Mouse (Mus musculus) forebrain, embryonic 14.5 days (tissue): ENCODE results near the gene Hydin. TPM values are rescaled to one million over a fixed set of nuclear protein-coding genes. Genes with fewer than 3 reads are reported as not detected.
A peak's percentile ranks its signal among the peaks of the same experiment; 100 is the strongest.

Experiments used
- ATAC-seq: fragments of 200-750 bp; cut with Nextera tagmentation; 2 replicates; pipeline ENCODE4 v1.8.0; 2017; ENCODE audit warnings: mild to moderate bottlenecking, moderate library complexity
- DNase-seq: peaks from one replicate; pipeline ENCODE4 v3.0.0-alpha.2; 2015; ENCODE audit warnings: low spot score
- H3K27ac ChIP-seq: fragments of 300-500 bp; sonication (generic); 2 replicates; pipeline ENCODE4 v1.5.1; 2014; ENCODE audit warnings: low read depth, mild to moderate bottlenecking, control low read depth, low read length, moderate library complexity
- H3K27me3 ChIP-seq: fragments of 300-500 bp; sonication (generic); replicated peaks from 2 replicates; pipeline ENCODE4 v1.6.1; 2014; ENCODE audit warnings: low read length, control low read depth, mixed read lengths; ENCODE audit not compliant: control insufficient read depth, insufficient read depth
- H3K36me3 ChIP-seq: fragments of 300-500 bp; sonication (generic); 2 replicates; pipeline ENCODE4 v1.6.1; 2014; ENCODE audit warnings: low read length, control low read depth; ENCODE audit not compliant: control insufficient read depth, insufficient read depth
- H3K4me1 ChIP-seq: fragments of 300-500 bp; sonication (generic); 2 replicates; pipeline ENCODE4 v1.6.1; 2014; ENCODE audit warnings: antibody characterized with exemption, low read length, control low read depth; ENCODE audit not compliant: control insufficient read depth, insufficient read depth
- H3K4me2 ChIP-seq: fragments of 300-500 bp; sonication (generic); 2 replicates; pipeline ENCODE4 v1.6.1; 2014; ENCODE audit warnings: mild to moderate bottlenecking, control low read depth, low read length
- H3K4me3 ChIP-seq: fragments of 300-500 bp; sonication (generic); 2 replicates; pipeline ENCODE4 v1.5.1; 2014; ENCODE audit warnings: low read depth, low read length, control low read depth
- H3K9ac ChIP-seq: fragments of 300-500 bp; sonication (generic); 2 replicates; pipeline ENCODE4 v1.6.1; 2014; ENCODE audit warnings: mild to moderate bottlenecking, low read length, control low read depth, moderate library complexity
- H3K9me3 ChIP-seq: fragments of 300-500 bp; sonication (generic); replicated peaks from 2 replicates; pipeline ENCODE4 v1.6.1; 2016; ENCODE audit warnings: low read length, control low read depth, mixed read lengths; ENCODE audit not compliant: control insufficient read depth
- WGBS: fragments of 180-500 bp; shearing (Covaris S2); extraction: QIAGEN DNeasy Blood & Tissue Kit; methylation state at CpG from one replicate; pipeline ENCODE4 v1.1.7; 2014; 5-methylcytosine and 5-hydroxymethylcytosine counted together
- polyA plus RNA-seq: library from polyadenylated mRNA; unstranded; fragments of >200 nt; fragmentation: Nextera tagmentation; extraction: Ambion mirVana; gene quantifications from 2 replicates; pipeline ENCODE4 v1.2.1, GENCODE M21; 2014

Gene Hydin
- polyA plus RNA-seq, 1 experiment from 2014 or later, result 0.13 TPM

GRCm38 (mm10) chr8:110479401-110479800, 212.6 kb downstream of the Hydin start:
- H3K9ac ChIP-seq, result no peak overlapping the region
- WGBS, result 71% methylated on average over 12 of the region's 12 CpGs
- ATAC-seq, result no peak
- H3K27me3 ChIP-seq, result no peaks in the 10 kb centered on the region
- H3K4me1 ChIP-seq, result peaks cover 9% of the 10 kb centered on the region; the same call in 1 of the 2 replicates
- H3K4me2 ChIP-seq, result no peak overlapping the region
- no peaks in the 10 kb centered on the region for H3K9me3 ChIP-seq
- H3K36me3 ChIP-seq, result no peaks in the 10 kb centered on the region
- no peak for DNase-seq
- no peak overlapping the region for H3K4me3 ChIP-seq
- H3K27ac ChIP-seq, result no peak overlapping the region

- no peaks in the 10 kb centered on the region for H3K9me3 ChIP-seq
- no peaks in the 10 kb centered on the region for H3K27me3 ChIP-seq
- no peak overlapping the region for H3K9ac ChIP-seq
- peak overlapping the region; percentile 14; the same call in 1 of the 2 replicates for H3K27ac ChIP-seq
- WGBS, result 4% methylated on average over 3 of the region's 3 CpGs
- H3K36me3 ChIP-seq, result no peaks in the 10 kb centered on the region
- peaks cover 9% of the 10 kb centered on the region; the same call in 1 of the 2 replicates for H3K4me1 ChIP-seq
- ATAC-seq (0 out of 2 replicates have a peak, but pooled peaks have one; percentile 34), DNase-seq (peak; percentile 66)
- no peak overlapping the region for H3K4me3 ChIP-seq
- H3K4me2 ChIP-seq, result no peak overlapping the region
Observed at GRCm38 (mm10) chr8:110482275-110482674, 215.5 kb downstream of the Hydin start.

GRCm38 (mm10) chr8:110485234-110485633, 218.5 kb downstream of the Hydin start:
- H3K27me3 ChIP-seq, result no peaks in the 10 kb centered on the region
- no peak overlapping the region for H3K9ac ChIP-seq
- DNase-seq, result no peak
- no peaks in the 10 kb centered on the region for H3K36me3 ChIP-seq
- H3K9me3 ChIP-seq, result no peaks in the 10 kb centered on the region
- no peak overlapping the region for H3K4me2 ChIP-seq
- H3K4me1 ChIP-seq, result peaks cover 9% of the 10 kb centered on the region; the same call in 1 of the 2 replicates
- ATAC-seq, result no peak
- WGBS, result 94% methylated on average over 13 of the region's 13 CpGs
- no peak overlapping the region for H3K27ac ChIP-seq
- H3K4me3 ChIP-seq, result no peak overlapping the region

GRCm38 (mm10) chr8:110486020-110486419, 219.2 kb downstream of the Hydin start:
- H3K9ac ChIP-seq, result no peak overlapping the region
- no peak overlapping the region for H3K4me2 ChIP-seq
- H3K27me3 ChIP-seq, result no peaks in the 10 kb centered on the region
- no peak overlapping the region for H3K4me3 ChIP-seq
- no peak for ATAC-seq
- 93% methylated on average over 13 of the region's 13 CpGs for WGBS
- DNase-seq, result no peak
- no peak overlapping the region for H3K27ac ChIP-seq
- H3K36me3 ChIP-seq, result no peaks in the 10 kb centered on the region
- H3K4me1 ChIP-seq, result peaks cover 9% of the 10 kb centered on the region; the same call in 1 of the 2 replicates
- H3K9me3 ChIP-seq, result no peaks in the 10 kb centered on the region

- Histone ChIP-seq H3K4me1 (no peaks in the 10 kb centered on the region; the same call in 1 of the 2 replicates), H3K9ac (no peak overlapping the region), H3K27ac (no peak overlapping the region), H3K27me3 (no peaks in the 10 kb centered on the region), H3K9me3 (no peaks in the 10 kb centered on the region), H3K4me2 (no peak overlapping the region), H3K36me3 (no peaks in the 10 kb centered on the region), H3K4me3 (no peak overlapping the region)
- 95% methylated on average over 6 of the region's 6 CpGs for WGBS
- no peak for DNase-seq
- no peak for ATAC-seq
Observed at GRCm38 (mm10) chr8:110487644-110488043, 220.9 kb downstream of the Hydin start.

GRCm38 (mm10) chr8:110489344-110489743, 222.6 kb downstream of the Hydin start:
- Histone ChIP-seq H3K9me3 (no peaks in the 10 kb centered on the region), H3K4me1 (no peaks in the 10 kb centered on the region), H3K4me2 (no peak overlapping the region), H3K27me3 (no peaks in the 10 kb centered on the region), H3K36me3 (no peaks in the 10 kb centered on the region), H3K9ac (no peak overlapping the region), H3K4me3 (no peak overlapping the region), H3K27ac (no peak overlapping the region)
- no peak for ATAC-seq
- DNase-seq, result no peak
- 82% methylated on average over 4 of the region's 4 CpGs for WGBS

GRCm38 (mm10) chr8:110491118-110491517, 224.3 kb downstream of the Hydin start:
- Histone ChIP-seq H3K4me3 (no peak overlapping the region), H3K4me1 (no peaks in the 10 kb centered on the region), H3K27ac (no peak overlapping the region), H3K27me3 (no peaks in the 10 kb centered on the region), H3K4me2 (no peak overlapping the region), H3K9me3 (no peaks in the 10 kb centered on the region), H3K36me3 (no peaks in the 10 kb centered on the region), H3K9ac (no peak overlapping the region)
- no peak for DNase-seq
- ATAC-seq, result no peak
- WGBS, result 87% methylated on average over 5 of the region's 5 CpGs

- no peak overlapping the region for H3K4me2 ChIP-seq
- DNase-seq (no peak), ATAC-seq (no peak)
- H3K4me1 ChIP-seq, result no peaks in the 10 kb centered on the region
- no peak overlapping the region for H3K4me3 ChIP-seq
- no peaks in the 10 kb centered on the region for H3K9me3 ChIP-seq
- H3K36me3 ChIP-seq, result no peaks in the 10 kb centered on the region
- no peak overlapping the region for H3K9ac ChIP-seq
- no peak overlapping the region for H3K27ac ChIP-seq
- H3K27me3 ChIP-seq, result no peaks in the 10 kb centered on the region
- WGBS, result 87% methylated on average over 9 of the region's 9 CpGs
Observed at GRCm38 (mm10) chr8:110496286-110496685, 229.5 kb downstream of the Hydin start.

GRCm38 (mm10) chr8:110500253-110500652, 233.5 kb downstream of the Hydin start:
- Histone ChIP-seq H3K4me3 (no peak overlapping the region), H3K9me3 (no peaks in the 10 kb centered on the region), H3K4me1 (no peaks in the 10 kb centered on the region), H3K4me2 (no peak overlapping the region), H3K9ac (no peak overlapping the region), H3K27me3 (no peaks in the 10 kb centered on the region), H3K36me3 (no peaks in the 10 kb centered on the region), H3K27ac (no peak overlapping the region)
- 37% methylated on average over 10 of the region's 10 CpGs for WGBS
- DNase-seq (no peak), ATAC-seq (no peak; the same call in 1 of the 2 replicates)
